Mouse (Mus musculus): ENCODE results near the gene Dennd1b.
A peak's percentile ranks its signal among the peaks of the same experiment; 100 is the strongest.

Gene Dennd1b

GRCm38 (mm10) chr1:138963868-138964458 is 728 bp downstream of the Dennd1b start:
- DNase-seq, result peak; percentile 32

- DNase-seq, result no peak
Observed at GRCm38 (mm10) chr1:138965069-138965468, 1.8 kb downstream of the Dennd1b start.

- DNase-seq, result no peak
Observed at GRCm38 (mm10) chr1:138965511-138965910, 2.3 kb downstream of the Dennd1b start.

GRCm38 (mm10) chr1:138967450-138967849 is 4.2 kb downstream of the Dennd1b start:
- DNase-seq, result no peak

GRCm38 (mm10) chr1:138970053-138970452 is 6.8 kb downstream of the Dennd1b start:
- DNase-seq, result no peak

GRCm38 (mm10) chr1:138973541-138974224 is 10.4 kb downstream of the Dennd1b start:
- DNase-seq, result no peak

GRCm38 (mm10) chr1:138974836-138975235 is 11.6 kb downstream of the Dennd1b start:
- no peak for DNase-seq

GRCm38 (mm10) chr1:138975945-138976344 is 12.7 kb downstream of the Dennd1b start:
- no peak for DNase-seq

- no peak for DNase-seq
Observed at GRCm38 (mm10) chr1:138982203-138982602, 19.0 kb downstream of the Dennd1b start.

- DNase-seq, result no peak
Observed at GRCm38 (mm10) chr1:138982611-138983010, 19.4 kb downstream of the Dennd1b start.

GRCm38 (mm10) chr1:138983064-138983463 is 19.8 kb downstream of the Dennd1b start:
- DNase-seq, result no peak

- DNase-seq, result peak; percentile 32
Observed at GRCm38 (mm10) chr1:138983465-138983864, 20.2 kb downstream of the Dennd1b start.

- DNase-seq, result no peak
Observed at GRCm38 (mm10) chr1:138984161-138984560, 20.9 kb downstream of the Dennd1b start.

- no peak for DNase-seq
Observed at GRCm38 (mm10) chr1:138992384-138993138, 29.3 kb downstream of the Dennd1b start.

- no peak for DNase-seq
Observed at GRCm38 (mm10) chr1:138995621-138996380, 32.6 kb downstream of the Dennd1b start.

- no peak for DNase-seq
Observed at GRCm38 (mm10) chr1:138996663-138997062, 33.4 kb downstream of the Dennd1b start.

- DNase-seq, result no peak
Observed at GRCm38 (mm10) chr1:139000675-139001379, 37.6 kb downstream of the Dennd1b start.

GRCm38 (mm10) chr1:139003503-139003902 is 40.3 kb downstream of the Dennd1b start:
- DNase-seq, result no peak

GRCm38 (mm10) chr1:139006000-139006399 is 42.8 kb downstream of the Dennd1b start:
- no peak for DNase-seq

- no peak for DNase-seq
Observed at GRCm38 (mm10) chr1:139007475-139007874, 44.2 kb downstream of the Dennd1b start.

- DNase-seq, result no peak
Observed at GRCm38 (mm10) chr1:139015118-139015788, 52.0 kb downstream of the Dennd1b start.

- DNase-seq, result no peak
Observed at GRCm38 (mm10) chr1:139021298-139021697, 58.1 kb downstream of the Dennd1b start.
